Mouse (Mus musculus) testis, adult 2 months (tissue): ENCODE results near the gene Kiss1.

Experiments used
- CTCF ChIP-seq: fragments of 200-500 bp; IDR thresholded peaks from 2 replicates; pipeline ENCODE4 v1.5.1; 2012; ENCODE audit warnings: low read depth, mild to moderate bottlenecking, inconsistent platforms, low read length, moderate library complexity; ENCODE audit not compliant: control insufficient read depth, insufficient read depth, insufficient replicate concordance
- POLR2A ChIP-seq: fragments of 200-500 bp; IDR thresholded peaks from 2 replicates; pipeline ENCODE4 v1.6.1; 2012; ENCODE audit warnings: low read depth, mild to moderate bottlenecking, inconsistent platforms, low read length, moderate library complexity; ENCODE audit not compliant: control insufficient read depth

GRCm38 (mm10) chr1:133371431-133371830 is 49.8 kb downstream of the Kiss1 start:
- TF ChIP-seq POLR2A (no peak), CTCF (no peak)
